Mouse (Mus musculus) liver, adult 2 months (tissue): ENCODE data around the gene Uqcrc1.

Source experiments
- CTCF ChIP-seq: fragments of 200-500 bp; IDR thresholded peaks from 2 replicates; pipeline ENCODE4 v1.5.1; 2011; ENCODE audit warnings: low read depth, low read length, control low read depth
- POLR2A ChIP-seq: fragments of 200-500 bp; IDR thresholded peaks from 2 replicates; pipeline ENCODE4 v1.6.1; 2011; ENCODE audit warnings: low read length, control low read depth; ENCODE audit not compliant: insufficient read depth; ENCODE audit errors: extremely low read depth

GRCm38 (mm10) chr9:108949967-108950728 is 13.7 kb downstream of the Uqcrc1 start:
- TF ChIP-seq POLR2A = no peak
- TF ChIP-seq CTCF = no peak
